Mouse (Mus musculus) heart, postnatal 4 days (tissue): ENCODE results near the gene Ogfrl1. TPM values are rescaled to one million over a fixed set of nuclear protein-coding genes. Genes with fewer than 3 reads are reported as not detected.

ENCODE experiments used
- DNase-seq: peaks from one replicate; pipeline ENCODE4 v3.0.0; 2021
- total RNA-seq, 2 experiments: library from RNA; stranded (reverse); gene quantifications; 2 replicates each; pipeline ENCODE4 v1.2.3; 2021

Gene Ogfrl1
- total RNA-seq, 2 experiments from 2014 or later, result 13.6 to 14.1 TPM

DNA sequence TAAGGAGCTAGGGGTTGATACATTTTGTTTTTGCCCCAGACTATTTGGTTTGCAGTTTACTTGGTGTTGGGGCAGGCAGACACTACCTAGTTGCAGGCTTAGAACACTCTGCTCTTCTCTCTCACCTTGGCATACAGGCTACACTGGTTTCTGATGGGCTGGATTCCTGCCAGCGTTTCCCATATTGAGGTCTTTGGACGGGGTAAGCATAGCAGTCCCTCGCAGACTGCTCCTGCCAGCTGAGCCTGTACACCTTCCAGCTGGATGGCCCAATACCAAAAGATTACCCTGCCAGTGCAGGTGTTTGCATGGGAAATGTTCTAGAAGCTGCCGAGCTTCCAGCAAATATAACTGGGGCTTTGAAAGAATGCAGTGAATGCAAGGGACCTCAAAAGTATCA is 45.8 kb downstream of the Ogfrl1 start:
- DNase-seq, result peak; percentile 30

DNA sequence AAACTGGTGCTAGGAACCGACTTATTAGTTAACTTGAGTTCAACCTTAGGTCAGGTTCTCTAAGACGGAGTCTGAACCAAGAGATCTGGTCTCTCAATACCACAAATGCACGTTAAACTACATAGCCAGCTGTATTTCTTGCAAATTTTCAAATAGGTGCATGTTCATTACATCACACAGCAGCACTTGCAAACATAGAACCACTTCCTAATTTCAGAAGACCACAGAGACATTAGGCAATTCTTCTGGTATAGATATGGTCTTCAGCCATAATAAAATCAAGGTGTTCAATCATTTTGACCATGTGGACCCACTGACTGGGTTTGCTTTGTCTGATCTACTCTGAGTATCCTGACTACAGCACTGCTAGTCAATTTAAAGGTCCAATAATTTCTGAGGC is 51.9 kb downstream of the Ogfrl1 start:
- DNase-seq, result no peak

DNA sequence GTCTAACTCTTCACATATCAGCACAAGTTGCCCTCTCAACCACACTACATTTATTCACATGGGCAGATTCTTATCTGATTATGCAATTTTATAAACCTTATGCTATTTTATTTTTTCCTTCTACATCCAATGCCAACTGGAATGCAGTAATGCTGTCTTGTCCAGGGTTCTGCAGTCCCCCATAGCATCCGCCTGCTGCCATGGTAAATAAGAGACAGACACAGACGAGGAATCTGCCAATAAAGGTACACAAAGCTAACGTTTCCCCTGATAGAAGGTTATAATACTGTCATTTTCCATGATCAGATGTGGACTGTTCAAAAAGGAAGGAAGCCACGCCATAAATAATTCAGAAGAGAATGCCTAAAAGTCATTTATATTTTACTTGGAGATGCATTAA is 54.7 kb downstream of the Ogfrl1 start:
- DNase-seq, result no peak

DNA sequence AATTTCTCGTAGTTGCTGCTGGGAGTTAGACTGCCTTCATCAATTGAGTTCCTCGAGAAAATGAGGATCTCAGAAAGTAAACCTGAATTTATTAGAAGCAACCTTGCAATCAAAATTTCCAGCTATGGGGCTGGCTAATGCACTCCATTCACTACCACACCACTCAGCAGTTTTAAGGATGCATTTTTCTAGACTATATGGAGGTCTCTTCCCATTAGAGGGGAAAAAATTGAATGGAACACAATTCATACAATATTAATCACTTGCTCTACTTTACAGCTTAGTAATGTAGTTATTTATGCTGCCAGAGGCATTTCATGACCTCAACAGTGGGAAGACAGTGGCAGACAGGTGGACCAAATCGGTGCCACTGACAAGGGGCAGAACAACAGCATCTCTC is 55.3 kb downstream of the Ogfrl1 start:
- no peak for DNase-seq

DNA sequence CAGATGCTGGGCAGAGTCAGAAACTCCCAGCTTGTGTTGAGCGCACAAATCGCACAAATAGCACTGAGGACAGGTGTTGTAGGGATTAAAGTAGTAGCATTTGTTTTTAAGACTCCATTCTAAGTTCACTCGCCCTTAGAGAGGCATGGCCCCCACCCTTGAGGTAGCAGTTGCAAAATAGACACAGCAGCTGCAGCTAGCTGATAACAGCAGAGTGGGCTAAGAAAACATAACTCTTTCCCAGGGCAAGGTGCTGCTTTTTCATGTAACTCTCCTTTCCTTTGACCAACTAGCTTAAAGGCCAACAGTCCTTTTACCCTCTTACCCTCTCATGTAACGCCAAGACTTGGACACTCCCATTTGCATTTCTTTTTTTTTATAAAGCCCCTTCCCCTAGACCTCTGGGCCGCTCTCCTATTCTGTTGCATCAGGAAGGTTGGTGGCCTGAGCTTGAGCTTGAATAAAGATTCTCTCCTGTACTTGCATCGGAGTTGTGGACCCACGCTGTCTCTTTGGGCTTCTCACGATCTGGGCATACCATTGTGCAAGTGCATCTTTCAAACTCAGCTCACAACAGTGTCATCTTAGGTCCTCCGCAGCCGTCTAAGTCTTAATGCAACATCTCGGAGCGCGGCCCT is 61.7 kb downstream of the Ogfrl1 start:
- no peak for DNase-seq

DNA sequence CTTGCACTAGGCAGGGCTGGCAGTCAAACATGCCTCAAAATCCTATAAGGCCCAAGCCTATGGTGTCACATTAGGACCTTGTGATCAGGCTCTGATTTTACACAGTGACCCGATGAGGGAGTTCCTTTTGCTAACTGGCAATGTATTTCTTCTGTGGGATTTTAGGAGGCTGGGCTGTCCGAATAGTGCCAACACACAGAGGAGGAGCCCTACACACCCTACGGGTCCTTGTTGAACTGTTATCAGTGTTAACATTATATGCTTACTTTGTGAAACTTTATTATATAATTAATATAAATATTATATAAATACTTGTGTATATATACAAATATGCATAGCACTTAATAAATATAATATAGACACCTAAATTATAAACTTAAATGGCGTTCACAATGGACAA is 62.5 kb downstream of the Ogfrl1 start:
- DNase-seq, result no peak

DNA sequence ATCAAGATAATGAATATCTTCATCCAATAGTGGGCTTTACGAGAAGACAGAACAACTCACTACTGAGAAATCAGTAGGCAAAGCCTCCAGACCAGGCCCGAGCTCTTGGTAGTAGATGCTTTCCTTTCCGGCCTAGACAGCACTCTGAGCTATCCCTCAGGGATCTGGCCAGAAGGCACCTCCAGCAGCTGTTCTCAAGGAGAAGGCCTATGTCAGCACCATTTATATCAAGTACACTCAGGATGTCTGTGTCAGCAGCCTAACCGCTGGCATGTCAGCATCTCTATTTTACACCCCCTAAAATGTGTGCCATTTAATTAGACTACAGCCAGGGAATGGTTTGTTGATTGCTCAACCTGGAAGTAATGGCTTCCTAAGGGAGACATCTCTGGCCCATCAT is 65.4 kb downstream of the Ogfrl1 start:
- no peak for DNase-seq

DNA sequence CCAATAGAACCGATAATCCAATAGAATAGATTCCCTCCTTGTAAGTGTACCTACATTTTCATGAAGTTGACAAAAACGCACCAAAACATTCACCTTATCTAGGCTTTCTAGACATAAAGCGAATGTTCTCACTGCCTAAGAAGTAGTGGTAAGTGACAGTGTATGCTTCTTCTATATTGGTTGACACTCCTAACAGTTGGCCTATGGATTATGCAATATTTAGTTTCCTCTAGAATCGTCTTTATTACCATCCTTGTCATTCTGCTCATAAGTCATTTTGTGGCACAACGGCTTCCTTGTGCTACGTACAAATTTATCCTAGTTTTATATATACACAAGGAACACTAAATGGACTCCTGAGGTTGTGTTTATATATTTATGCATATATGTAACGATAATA is 72.4 kb downstream of the Ogfrl1 start:
- no peak for DNase-seq

DNA sequence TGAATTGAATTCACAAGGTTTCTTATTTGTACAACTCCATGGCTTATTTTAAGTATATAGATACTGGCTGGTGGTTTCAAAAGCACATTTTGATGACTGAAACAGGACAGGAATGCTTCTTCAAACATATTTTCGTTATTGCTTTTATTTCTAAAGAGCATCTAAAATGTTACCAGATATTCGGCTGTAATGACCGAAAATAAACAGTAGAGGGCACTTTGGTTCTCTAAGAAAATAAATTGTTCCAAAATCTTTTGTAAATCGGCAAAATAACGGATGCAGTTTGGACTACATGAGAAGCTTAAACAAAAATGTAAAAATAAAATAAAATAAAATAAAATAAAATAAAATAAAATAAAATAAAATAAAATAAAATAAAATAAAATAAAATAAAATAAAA is 73.3 kb downstream of the Ogfrl1 start:
- DNase-seq, result no peak

DNA sequence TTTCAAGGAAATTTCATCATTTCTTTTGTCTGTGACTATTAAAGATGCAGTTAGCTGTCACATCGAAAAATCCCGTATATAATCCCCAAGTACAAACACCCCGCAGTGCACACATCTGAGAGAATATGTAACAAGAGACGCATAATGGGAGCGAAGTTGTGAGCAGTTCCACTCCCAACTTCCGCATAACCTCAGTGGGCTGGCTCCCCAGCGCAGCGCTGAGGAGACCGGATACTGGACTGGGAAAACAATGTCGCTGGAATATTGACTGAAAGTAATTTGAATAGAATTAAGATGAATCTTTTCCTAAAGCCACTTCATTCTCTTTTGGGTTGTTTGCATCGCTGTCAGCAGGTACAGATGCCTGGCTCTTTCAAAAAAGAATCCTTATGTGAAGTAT is 74.3 kb downstream of the Ogfrl1 start:
- DNase-seq, result no peak

DNA sequence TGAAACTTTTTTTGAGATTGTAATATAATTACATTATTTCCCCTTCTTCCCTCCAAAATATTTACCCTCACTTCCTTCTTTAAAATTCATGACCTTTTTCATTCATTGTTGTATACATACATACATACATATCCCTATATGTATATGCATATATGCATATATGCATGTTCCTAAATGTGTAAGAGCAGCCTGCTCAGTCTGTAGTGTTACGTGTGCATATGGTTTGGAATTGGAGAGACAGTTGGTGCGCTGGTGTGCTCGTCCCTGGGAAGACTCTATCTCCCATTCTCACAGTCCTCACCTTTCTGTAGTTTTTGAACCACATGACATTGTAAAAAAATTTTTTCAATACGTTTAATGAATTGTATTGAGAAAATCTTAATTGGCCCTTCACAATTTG is 75.4 kb downstream of the Ogfrl1 start:
- no peak for DNase-seq

DNA sequence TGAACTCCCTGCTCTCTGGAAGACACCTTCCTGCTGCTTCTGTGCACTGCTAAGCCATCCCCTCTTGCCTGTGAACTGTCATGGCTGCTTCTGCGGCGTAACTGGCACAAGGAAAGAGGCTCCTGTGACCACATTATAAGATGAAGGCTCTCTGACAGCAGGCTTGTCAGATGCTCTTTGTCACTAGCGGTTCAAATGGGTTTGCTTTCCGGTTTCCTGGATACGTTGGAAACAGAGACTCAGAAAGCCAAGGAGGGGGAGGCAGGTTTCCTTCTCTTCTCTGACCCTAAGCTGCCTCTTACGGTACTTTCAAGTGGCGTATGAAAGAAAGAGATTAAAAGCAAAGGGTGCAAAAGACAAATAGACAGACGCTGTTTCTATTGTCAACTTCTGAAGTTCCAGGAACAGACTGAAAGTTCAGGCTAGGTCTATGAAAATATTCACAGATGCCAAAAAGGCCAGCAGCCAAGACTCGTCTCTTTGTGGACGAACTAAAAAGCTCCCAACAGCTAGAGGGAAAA is 76.2 kb downstream of the Ogfrl1 start:
- DNase-seq, result peak; percentile 38

DNA sequence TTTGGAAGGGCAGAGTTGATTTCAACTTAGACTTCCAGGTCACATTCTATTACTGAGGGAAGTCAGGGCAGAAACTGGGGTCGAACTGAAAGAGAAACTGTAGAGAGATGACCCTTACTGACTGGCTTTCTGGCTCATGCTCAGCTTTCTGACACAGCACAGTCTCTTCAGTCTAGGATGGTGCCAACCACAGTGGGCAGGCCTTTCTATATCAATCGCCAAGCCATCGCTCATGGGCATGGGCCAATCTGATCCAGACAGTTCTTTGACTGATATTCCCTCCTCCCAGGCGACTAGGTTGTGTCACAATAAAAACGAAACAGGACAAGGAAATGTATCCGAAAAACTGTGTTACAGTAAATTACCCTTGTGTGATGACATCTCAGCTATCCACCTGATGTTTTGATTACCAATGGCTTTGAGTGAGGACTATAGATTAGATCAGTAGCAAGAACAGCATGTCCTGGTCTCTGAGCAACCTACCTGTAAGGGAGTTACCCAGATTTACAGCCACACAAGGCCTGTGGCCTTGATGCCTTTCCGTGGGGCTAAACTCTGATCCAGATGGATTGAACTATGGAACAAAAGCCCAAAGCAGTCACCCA is 76.9 kb downstream of the Ogfrl1 start:
- DNase-seq, result no peak
